Mouse (Mus musculus) C2C12 (cell line): ENCODE results near the gene Fcer1g.

Source experiments
- CEBPB ChIP-seq: IDR thresholded peaks from one replicate; pipeline ENCODE4 v1.6.1; 2011; ENCODE audit warnings: low read depth, mild to moderate bottlenecking, control low read depth, moderate library complexity
- CTCF ChIP-seq: IDR thresholded peaks from one replicate; pipeline ENCODE4 v1.5.1; 2011; ENCODE audit not compliant: control insufficient read depth, insufficient read depth, insufficient read length
- FOSL1 ChIP-seq: IDR thresholded peaks from one replicate; pipeline ENCODE4 v1.8.0; 2011; ENCODE audit warnings: mild to moderate bottlenecking, low read length; ENCODE audit not compliant: poor library complexity, insufficient read depth, severe bottlenecking
- MAX ChIP-seq: IDR thresholded peaks from one replicate; pipeline ENCODE4 v1.6.1; 2011; ENCODE audit warnings: mild to moderate bottlenecking, control low read depth
- MYOD1 ChIP-seq: IDR thresholded peaks from one replicate; pipeline ENCODE4 v1.6.1; 2011; ENCODE audit warnings: low read depth; ENCODE audit not compliant: control insufficient read depth, insufficient read length
- MYOG ChIP-seq: IDR thresholded peaks from one replicate; pipeline ENCODE4 v1.6.1; 2011; ENCODE audit not compliant: control insufficient read depth, insufficient read length; ENCODE audit errors: extremely low read depth
- USF1 ChIP-seq: IDR thresholded peaks from one replicate; pipeline ENCODE4 v1.6.1; 2011; ENCODE audit warnings: low read depth, mild to moderate bottlenecking, control low read depth, moderate library complexity

DNA sequence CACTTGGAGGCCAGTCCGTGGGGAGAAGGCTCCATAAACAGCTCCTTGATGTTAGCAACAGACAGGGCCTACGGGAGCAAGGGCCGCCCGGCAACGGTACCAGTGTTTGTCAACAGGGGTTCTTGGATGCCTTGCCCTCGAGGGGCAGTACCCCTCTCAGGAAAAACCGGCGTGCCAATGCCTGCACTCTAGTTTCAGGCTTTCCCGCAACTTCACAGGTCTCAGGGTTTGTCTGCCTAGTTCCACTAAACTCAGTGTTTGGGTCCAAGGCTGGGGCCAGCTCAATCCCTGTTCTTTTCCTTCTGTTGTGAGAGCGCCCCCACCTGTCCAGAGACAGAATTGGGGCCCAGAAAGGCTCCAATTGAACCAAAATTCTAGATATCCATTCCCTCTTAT is 47.4 kb upstream of the Fcer1g start:
- no peak for TF ChIP-seq FOSL1
- TF ChIP-seq CTCF: peak; percentile 18
- TF ChIP-seq CEBPB: no peak
- no peak for TF ChIP-seq MAX
- TF ChIP-seq MYOD1: no peak
- no peak for TF ChIP-seq MYOG
- no peak for TF ChIP-seq USF1
